Mouse (Mus musculus) megakaryocyte, embryonic 14.5 days (primary cell): ENCODE results near the gene Fras1.

Source experiments
- FLI1 ChIP-seq: IDR thresholded peaks from 2 replicates; pipeline ENCODE4 v1.6.1; 2012; ENCODE audit warnings: low read length, inconsistent platforms, mixed read lengths
- GATA1 ChIP-seq: IDR thresholded peaks from 3 replicates; pipeline ENCODE4 v1.6.1; 2012; ENCODE audit warnings: mixed read lengths, low read length, inconsistent platforms, borderline replicate concordance

GRCm38 (mm10) chr5:96412754-96413394 is 39.1 kb downstream of the Fras1 start:
- no peak for TF ChIP-seq GATA1
- TF ChIP-seq FLI1 = no peak
